Mouse (Mus musculus) lung, adult 2 months (tissue): Measurements from ENCODE around the gene Slc15a2. TPM values are rescaled to one million over a fixed set of nuclear protein-coding genes. Genes with fewer than 3 reads are reported as not detected.

Experiments used
- DNase-seq: peaks from one replicate; pipeline ENCODE4 v3.0.0; 2022
- H3K4me1 ChIP-seq: fragments of 200-500 bp; 2 replicates; pipeline ENCODE4 v1.6.1; 2011; ENCODE audit warnings: low read length; ENCODE audit not compliant: control insufficient read depth, insufficient read depth
- H3K4me3 ChIP-seq: fragments of 200-500 bp; replicated peaks from 2 replicates; pipeline ENCODE3; 2011; ENCODE audit warnings: low read depth, mild to moderate bottlenecking, control low read depth, low read length; ENCODE audit errors: extremely low read depth
- CTCF ChIP-seq: fragments of 200-500 bp; IDR thresholded peaks from 2 replicates; pipeline ENCODE4 v1.5.1; 2011; ENCODE audit warnings: mild to moderate bottlenecking, low read length, control low read depth; ENCODE audit not compliant: insufficient read depth
- POLR2A ChIP-seq: fragments of 200-500 bp; IDR thresholded peaks from 2 replicates; pipeline ENCODE4 v1.6.1; 2011; ENCODE audit warnings: low read depth, mild to moderate bottlenecking, control low read depth, low read length, borderline replicate concordance; ENCODE audit errors: extremely low read depth
- WGBS: fragments of 180-500 bp; shearing (Covaris S2); methylation state at CpG from one replicate; pipeline ENCODE4 v1.1.7; 2018; 5-methylcytosine and 5-hydroxymethylcytosine counted together
- polyA plus RNA-seq: library from polyadenylated mRNA; depleted of rRNA; stranded (reverse); fragments of >200 nt; gene quantifications from 2 replicates; pipeline ENCODE4 v1.2.3, GENCODE M21; 2012

Gene Slc15a2
- polyA plus RNA-seq, 1 experiment: 13.9 TPM

DNA sequence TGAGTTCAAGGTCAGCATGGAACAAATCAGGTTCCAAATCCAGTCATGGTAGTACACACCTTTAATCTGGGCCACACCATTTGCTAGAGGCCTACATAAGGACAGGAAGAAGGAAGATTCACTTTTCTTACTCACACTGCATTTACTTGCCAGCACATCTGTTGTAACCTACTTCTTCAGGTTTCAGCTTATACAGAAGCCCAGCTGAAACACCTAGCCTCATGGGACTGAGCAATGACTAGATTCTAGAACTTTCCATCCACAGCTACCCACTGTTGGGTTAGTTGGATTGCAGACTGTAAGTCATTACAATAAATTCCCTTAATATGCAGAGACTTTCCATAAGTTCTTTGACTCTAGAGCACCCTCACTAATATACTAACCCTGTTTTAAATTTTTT lies 52.2 kb downstream of the Slc15a2 start:
- no peak overlapping the region for H3K4me3 ChIP-seq
- H3K4me1 ChIP-seq: no peaks in the 10 kb centered on the region
- no peak for DNase-seq
- TF ChIP-seq CTCF (no peak), POLR2A (no peak)

DNA sequence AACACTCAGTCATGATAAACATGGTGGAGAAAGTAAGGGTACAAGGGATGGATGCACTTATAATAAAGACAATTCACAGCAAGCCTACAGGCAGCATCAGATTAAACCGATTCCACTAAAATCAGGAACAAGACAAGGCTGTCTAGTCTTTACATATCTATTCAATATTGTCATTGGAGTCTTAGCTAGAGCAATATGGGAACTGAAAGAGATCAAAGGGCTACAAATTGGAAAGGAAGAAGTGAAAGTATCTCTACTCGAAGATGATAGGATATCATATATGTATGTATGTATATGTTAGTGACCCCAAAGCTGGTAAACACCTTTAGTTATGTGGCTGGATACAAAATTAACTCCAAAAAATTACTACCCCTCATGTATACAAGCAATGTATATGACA lies 55.8 kb downstream of the Slc15a2 start:
- no peak for DNase-seq
- WGBS: 70% methylated on average over 2 of the region's 2 CpGs
- Histone ChIP-seq H3K4me3 (no peak overlapping the region), H3K4me1 (no peaks in the 10 kb centered on the region)
- TF ChIP-seq CTCF (no peak), POLR2A (no peak)

GRCm38 (mm10) chr16:36723880-36724443 lies 60.8 kb downstream of the Slc15a2 start:
- Histone ChIP-seq H3K4me3 (no peak overlapping the region), H3K4me1 (no peaks in the 10 kb centered on the region)
- no peak for DNase-seq
- WGBS: 30% methylated on average over 3 of the region's 3 CpGs
- TF ChIP-seq POLR2A: no peak
- TF ChIP-seq CTCF: no peak

- DNase-seq: no peak
- no peak overlapping the region for H3K4me3 ChIP-seq
- no peaks in the 10 kb centered on the region for H3K4me1 ChIP-seq
- 35% methylated on average over 4 of the region's 4 CpGs for WGBS
- TF ChIP-seq POLR2A: no peak
- TF ChIP-seq CTCF: no peak
These were observed 62.0 kb downstream of the Slc15a2 start for GRCm38 (mm10) chr16:36722739-36723138.

DNA sequence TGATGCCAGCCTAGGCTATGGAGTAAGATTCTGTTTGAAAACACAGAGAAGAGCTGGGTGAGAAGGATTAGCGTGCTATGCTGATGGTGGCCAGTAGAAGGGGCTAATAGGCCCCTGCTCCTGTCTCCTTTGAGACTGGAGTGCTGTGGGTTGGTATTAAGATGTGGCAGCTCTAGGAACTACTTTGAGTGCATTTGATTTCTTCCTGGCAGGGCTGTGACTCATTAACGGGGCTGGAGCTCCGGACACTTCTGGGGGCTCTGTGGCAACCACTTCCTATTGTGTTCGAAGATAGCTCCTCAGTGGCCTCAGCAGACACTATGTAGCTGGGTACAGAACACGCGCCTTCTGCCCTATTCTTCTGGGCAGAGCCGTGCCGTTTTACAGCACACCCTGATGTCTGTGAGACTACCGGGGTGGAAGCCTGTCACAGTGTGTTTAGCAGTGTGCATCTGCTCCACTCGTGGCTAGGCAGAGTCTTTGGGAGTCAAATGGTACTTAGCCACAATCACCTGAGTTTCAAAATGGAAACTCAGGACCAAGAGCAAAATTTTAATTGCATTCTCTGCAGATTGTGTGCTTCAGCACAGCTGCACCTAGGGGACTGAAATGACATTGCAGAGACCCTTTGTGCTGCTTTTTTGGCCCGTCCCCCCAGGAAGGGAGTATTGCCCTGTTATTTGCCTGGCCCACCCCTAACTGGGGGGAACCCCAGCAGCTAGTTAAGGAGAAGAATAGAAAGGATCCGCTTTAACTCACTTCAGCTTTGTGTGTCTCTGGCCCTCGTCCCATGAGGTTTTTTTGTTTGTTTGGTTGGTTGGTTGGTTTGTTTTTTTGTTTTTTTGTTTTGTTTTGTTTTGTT lies 64.3 kb downstream of the Slc15a2 start:
- 63% methylated on average over 13 of the region's 13 CpGs for WGBS
- Histone ChIP-seq H3K4me3 (no peak overlapping the region), H3K4me1 (no peaks in the 10 kb centered on the region)
- TF ChIP-seq CTCF (0 out of 2 replicates have a peak, but pooled peaks have one; percentile 13), POLR2A (no peak)
- DNase-seq: no peak

DNA sequence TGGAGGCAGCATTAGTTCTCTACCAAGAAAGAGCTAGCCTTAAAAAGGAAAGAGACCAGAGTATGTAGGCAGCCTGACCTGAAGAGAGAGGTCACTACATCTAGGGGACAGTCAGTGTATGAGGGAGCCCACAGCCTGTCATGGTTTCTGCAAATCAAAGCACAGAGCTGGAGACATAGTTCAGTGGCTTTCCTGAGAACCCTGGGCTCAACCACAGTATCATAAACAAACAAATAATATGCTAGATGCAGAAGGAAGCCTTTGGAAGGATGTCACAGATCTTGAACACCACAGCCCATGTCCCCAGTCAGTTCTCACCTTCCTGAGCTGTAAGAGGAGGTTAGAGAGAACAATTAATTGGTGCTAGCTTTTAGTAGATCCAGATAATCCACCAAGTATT lies 66.1 kb downstream of the Slc15a2 start:
- TF ChIP-seq CTCF: no peak
- TF ChIP-seq POLR2A: no peak

GRCm38 (mm10) chr16:36717481-36717880 lies 67.3 kb downstream of the Slc15a2 start:
- WGBS: 69% methylated on average over 4 of the region's 4 CpGs
- no peak overlapping the region for H3K4me3 ChIP-seq
- DNase-seq: no peak
- H3K4me1 ChIP-seq: no peaks in the 10 kb centered on the region
- TF ChIP-seq CTCF (no peak), POLR2A (no peak)

More for the DNA sequence above, 66.1 kb downstream of the Slc15a2 start:
- H3K4me3 ChIP-seq: no peak overlapping the region
- no peaks in the 10 kb centered on the region for H3K4me1 ChIP-seq
- DNase-seq: no peak

DNA sequence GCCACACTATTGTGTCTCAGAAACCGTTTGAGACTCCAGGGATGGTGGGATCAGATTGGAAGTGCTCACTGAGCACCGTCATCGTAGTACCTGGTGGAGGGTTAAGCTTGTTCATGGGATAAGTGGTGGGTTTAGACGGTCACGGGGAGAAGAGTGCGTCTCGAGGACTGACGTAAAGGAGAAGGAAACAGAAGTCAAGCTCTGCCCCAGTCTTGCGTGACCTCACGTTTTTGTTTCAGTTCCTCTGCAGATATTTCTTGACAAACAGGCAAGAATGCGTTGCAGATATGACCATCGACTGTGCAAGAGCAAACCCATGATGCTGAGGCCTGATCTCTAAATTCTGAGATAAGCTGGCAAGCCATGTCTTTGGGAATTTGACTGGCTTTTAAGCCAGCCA lies 73.0 kb downstream of the Slc15a2 start:
- H3K4me1 ChIP-seq: no peaks in the 10 kb centered on the region
- DNase-seq: no peak
- TF ChIP-seq CTCF: no peak
- no peak for TF ChIP-seq POLR2A
- 74% methylated on average over 12 of the region's 12 CpGs for WGBS
- no peak overlapping the region for H3K4me3 ChIP-seq

GRCm38 (mm10) chr16:36710794-36711193 lies 74.0 kb downstream of the Slc15a2 start:
- Histone ChIP-seq H3K4me1 (no peaks in the 10 kb centered on the region), H3K4me3 (no peak overlapping the region)
- 95% methylated on average over 2 of the region's 2 CpGs for WGBS
- TF ChIP-seq CTCF: no peak; the same call in 1 of the 2 replicates
- TF ChIP-seq POLR2A: no peak
- no peak for DNase-seq

- TF ChIP-seq POLR2A (no peak), CTCF (no peak)
- 78% methylated on average over 17 of the region's 17 CpGs for WGBS
- no peaks in the 10 kb centered on the region for H3K4me1 ChIP-seq
- no peak overlapping the region for H3K4me3 ChIP-seq
- DNase-seq: no peak
These were observed 75.4 kb downstream of the Slc15a2 start for GRCm38 (mm10) chr16:36709405-36709804.
